Mouse (Mus musculus): ENCODE measurements around the gene Gramd1b. TPM values are rescaled to one million over a fixed set of nuclear protein-coding genes. Genes with fewer than 3 reads are reported as not detected.
A peak's percentile ranks its signal among the peaks of the same experiment; 100 is the strongest.

Gene Gramd1b
- polyA plus RNA-seq (2012; ENCODE audit: insufficient read depth, insufficient read length, missing spikeins): 40.8 and 44.2 TPM in 2 replicates

DNA sequence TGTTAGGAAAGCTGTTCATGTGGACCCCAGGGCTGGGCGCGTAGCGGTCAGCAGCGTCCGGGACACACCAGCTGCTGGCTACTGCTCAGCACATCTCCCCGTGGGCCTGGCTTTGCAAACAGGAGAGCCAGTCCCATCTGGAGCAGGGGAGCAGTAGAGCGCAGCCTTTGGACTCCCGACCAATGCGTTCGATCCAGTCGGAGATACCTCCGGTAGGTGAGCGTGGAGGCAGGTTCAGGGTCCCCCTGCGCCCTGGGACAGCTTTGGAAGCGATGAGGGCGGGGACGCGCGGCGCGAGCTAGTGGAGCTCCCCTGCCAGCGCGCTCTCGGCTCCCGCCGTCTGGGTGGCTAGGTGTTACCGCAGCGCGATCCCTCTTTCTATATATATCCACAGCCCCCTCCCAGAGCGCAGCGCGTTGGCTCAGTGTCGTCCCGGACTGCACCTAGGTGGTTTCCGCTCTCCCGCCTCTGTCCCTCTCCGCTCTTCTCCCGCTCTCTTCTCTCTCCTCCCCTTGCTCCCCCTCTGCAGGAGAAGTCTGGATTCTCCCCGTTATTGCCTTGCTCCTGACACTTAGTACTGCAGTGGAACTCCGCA lies at the start of gene Gramd1b:
Gramd1b (minus strand) TSS at position 357 of the 595 bp plus-strand sequence.
- Histone ChIP-seq H3K4me1 (ENCODE audit: control insufficient read depth, insufficient read depth, low read length) (0 out of 2 replicates have a peak, but pooled peaks cover 3% of the 10 kb centered on the region), H3K27ac (ENCODE audit: insufficient read depth, low read depth, low read length) (no peak within 1 kb of the TSS), H3K4me3 (ENCODE audit: insufficient read depth, low read length) (peak within 1 kb of the TSS; percentile 42)
- no peak for TF ChIP-seq POLR2A (IDR thresholded peaks at IDR 0.05; ENCODE audit: borderline replicate concordance, low read depth, low read length)
- no peak for TF ChIP-seq CTCF (IDR thresholded peaks at IDR 0.05; ENCODE audit: low read depth, low read length)

DNA sequence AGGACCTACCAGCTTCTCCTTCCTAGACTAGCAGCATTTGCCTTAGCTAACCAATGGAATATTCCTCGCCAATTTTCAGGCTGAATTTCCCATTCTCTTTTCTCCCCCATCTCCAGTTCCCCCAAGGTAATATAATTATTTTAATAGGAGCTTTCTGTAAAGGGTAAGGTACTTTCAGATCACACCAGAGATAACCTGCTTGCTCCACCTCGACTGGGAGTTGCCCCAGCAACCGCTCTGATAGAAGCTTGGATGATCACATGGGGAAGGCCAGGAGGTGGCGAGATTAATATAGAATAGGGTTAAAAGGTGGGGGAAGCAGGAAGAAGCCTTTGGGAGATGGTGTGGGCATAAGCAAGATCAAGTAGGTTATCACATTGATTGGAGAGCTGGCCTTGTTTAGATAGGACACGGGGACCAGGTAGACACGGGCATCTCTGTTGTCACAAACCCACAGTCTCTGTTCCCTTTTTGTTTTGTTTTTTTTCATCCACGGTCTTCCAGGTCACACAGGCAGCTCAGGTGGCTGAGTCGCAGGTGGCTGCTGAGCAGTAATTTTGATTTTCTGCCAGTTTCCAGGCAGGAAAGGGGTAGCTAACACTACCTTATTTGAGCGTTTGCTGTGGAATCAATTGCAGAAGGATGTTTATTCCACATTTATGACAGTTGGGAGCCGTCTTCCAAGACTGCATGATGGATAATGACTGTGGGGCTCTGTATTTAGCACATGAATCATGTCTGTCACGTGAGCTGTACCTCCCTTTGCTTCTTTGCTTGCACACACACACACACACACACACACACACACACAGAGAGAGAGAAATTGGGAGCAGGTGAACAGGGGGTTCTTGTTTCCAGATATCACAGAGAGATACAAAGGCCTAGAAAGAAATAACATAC lies 47.8 kb upstream of the Gramd1b start:
- Histone ChIP-seq H3K4me3 (ENCODE audit: insufficient read depth, low read length) (no peak overlapping the region), H3K27ac (ENCODE audit: insufficient read depth, low read depth, low read length) (no peak overlapping the region), H3K4me1 (ENCODE audit: control insufficient read depth, insufficient read depth, low read length) (peaks cover 66% of the 10 kb centered on the region)
- TF ChIP-seq POLR2A (IDR thresholded peaks at IDR 0.05; ENCODE audit: borderline replicate concordance, low read depth, low read length) (no peak), CTCF (IDR thresholded peaks at IDR 0.05; ENCODE audit: low read depth, low read length) (no peak)

DNA sequence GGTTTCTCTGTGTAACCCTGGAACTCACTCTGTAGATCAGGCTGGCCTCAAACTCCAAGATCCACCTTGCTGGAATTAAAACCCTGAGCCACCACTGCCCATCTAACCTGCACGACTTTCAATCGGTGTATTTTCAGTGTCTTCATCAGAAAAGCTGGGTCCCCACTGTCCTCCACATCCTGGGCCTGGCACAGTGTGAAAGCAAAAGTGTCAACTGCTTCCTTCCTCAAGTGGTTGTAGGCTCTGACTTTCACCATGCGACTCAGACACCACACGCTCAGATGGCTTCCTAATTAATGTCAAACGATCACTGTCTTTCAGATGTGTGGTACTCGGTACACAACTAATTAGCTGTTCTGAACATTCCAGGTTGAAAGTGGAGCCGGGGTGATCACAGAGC lies 45.9 kb upstream of the Gramd1b start:
- Histone ChIP-seq H3K27ac (ENCODE audit: insufficient read depth, low read depth, low read length) (peak overlapping the region; percentile 34; the same call in 1 of the 2 replicates), H3K4me1 (ENCODE audit: control insufficient read depth, insufficient read depth, low read length) (peaks cover 60% of the 10 kb centered on the region), H3K4me3 (ENCODE audit: insufficient read depth, low read length) (no peak overlapping the region)
- no peak for TF ChIP-seq CTCF (IDR thresholded peaks at IDR 0.05; ENCODE audit: low read depth, low read length)
- no peak for TF ChIP-seq POLR2A (IDR thresholded peaks at IDR 0.05; ENCODE audit: borderline replicate concordance, low read depth, low read length)

DNA sequence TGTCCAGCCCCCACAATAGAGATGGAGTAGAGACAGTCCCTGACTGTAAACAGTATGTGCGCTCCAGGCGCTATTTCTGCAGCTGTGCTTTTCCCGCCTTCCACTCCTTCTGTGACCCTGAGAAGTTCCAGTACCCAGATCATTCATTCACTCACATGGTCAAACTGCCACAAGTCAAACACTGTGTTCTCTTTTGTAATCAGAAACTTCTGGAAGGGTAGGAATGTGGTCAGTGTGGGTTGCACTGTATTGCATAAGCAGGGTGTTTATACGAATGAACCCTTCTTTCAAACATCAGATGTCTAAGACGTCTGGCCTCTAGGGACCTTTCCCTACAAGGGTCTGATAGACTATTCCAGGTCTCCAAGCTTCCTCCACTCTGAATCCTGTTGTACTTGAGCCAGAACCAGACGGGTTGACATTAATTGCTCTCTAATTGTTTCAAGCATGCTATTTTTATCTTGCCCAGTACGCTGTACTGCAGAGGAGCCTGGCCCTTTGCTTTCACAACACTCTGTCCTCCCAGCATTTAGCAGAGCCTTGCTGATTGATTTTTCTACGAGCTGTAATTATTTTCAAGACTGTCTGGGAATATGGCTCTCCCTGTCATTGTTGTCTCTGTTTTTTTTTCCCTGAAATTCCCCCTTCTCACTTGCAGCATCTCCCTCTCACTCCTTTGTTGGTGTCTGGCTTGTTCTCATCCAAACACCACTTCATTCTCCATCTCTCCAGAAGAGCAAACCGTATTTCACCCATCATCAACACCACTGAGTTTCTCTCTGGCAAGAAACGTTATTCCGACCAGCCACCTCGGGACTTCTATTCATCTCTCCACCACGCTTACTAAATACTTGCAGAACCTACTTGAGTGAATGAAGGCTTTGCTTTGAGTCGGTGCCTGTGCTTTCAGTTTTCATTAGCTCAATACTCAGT lies 44.1 kb upstream of the Gramd1b start:
- H3K4me1 ChIP-seq (ENCODE audit: control insufficient read depth, insufficient read depth, low read length): peaks cover 57% of the 10 kb centered on the region
- no peak for TF ChIP-seq POLR2A (IDR thresholded peaks at IDR 0.05; ENCODE audit: borderline replicate concordance, low read depth, low read length)
- TF ChIP-seq CTCF (IDR thresholded peaks at IDR 0.05; ENCODE audit: low read depth, low read length): no peak
- no peak overlapping the region for H3K4me3 ChIP-seq (ENCODE audit: insufficient read depth, low read length)
- H3K27ac ChIP-seq (ENCODE audit: insufficient read depth, low read depth, low read length): peak overlapping the region; percentile 76

DNA sequence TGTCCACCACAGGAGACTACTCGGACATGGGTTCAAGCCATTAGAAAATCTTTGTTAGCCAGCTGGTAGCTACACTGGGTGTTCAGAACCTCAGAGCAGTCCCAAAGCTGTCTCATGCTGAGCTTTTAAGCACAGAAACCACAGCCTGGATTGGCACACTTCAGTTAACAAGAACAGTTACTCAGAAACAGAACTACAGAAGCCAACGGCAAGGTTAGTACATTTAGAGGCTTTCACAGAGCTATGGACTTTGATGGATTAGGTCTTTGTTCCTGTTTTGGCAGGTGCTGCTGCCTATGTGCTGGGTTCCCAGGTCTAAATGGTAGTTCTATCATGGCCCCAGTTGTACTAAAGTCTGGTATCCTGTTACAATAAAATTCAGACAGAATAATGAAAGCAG lies 40.1 kb upstream of the Gramd1b start:
- no peak overlapping the region for H3K27ac ChIP-seq (ENCODE audit: insufficient read depth, low read depth, low read length)
- no peak overlapping the region for H3K4me3 ChIP-seq (ENCODE audit: insufficient read depth, low read length)
- H3K4me1 ChIP-seq (ENCODE audit: control insufficient read depth, insufficient read depth, low read length): peaks cover 24% of the 10 kb centered on the region
- TF ChIP-seq POLR2A (IDR thresholded peaks at IDR 0.05; ENCODE audit: borderline replicate concordance, low read depth, low read length): no peak
- no peak for TF ChIP-seq CTCF (IDR thresholded peaks at IDR 0.05; ENCODE audit: low read depth, low read length)

DNA sequence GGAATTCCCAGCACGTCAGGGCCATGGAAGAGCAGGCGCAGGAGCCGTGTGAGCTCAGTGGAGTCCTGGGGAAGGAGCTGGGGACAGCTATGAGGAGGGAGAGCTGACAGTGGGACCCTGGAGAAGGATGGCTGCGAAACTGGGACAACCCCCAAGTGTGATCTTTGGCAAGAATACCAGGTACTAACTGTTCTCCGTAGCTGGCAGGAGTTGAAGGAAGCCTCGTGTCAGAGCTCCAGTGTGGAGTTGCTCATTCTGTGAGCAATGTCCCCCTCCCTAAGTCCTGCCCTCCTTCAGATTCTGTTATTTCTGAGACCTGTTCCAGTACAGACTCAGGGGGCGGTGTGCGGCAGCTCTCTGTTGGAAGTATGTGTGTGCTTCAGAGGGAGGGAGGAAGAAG lies 36.9 kb upstream of the Gramd1b start:
- H3K4me3 ChIP-seq (ENCODE audit: insufficient read depth, low read length): no peak overlapping the region
- H3K4me1 ChIP-seq (ENCODE audit: control insufficient read depth, insufficient read depth, low read length): peaks cover 14% of the 10 kb centered on the region
- H3K27ac ChIP-seq (ENCODE audit: insufficient read depth, low read depth, low read length): no peak overlapping the region
- TF ChIP-seq CTCF (IDR thresholded peaks at IDR 0.05; ENCODE audit: low read depth, low read length) (no peak), POLR2A (IDR thresholded peaks at IDR 0.05; ENCODE audit: borderline replicate concordance, low read depth, low read length) (no peak)

DNA sequence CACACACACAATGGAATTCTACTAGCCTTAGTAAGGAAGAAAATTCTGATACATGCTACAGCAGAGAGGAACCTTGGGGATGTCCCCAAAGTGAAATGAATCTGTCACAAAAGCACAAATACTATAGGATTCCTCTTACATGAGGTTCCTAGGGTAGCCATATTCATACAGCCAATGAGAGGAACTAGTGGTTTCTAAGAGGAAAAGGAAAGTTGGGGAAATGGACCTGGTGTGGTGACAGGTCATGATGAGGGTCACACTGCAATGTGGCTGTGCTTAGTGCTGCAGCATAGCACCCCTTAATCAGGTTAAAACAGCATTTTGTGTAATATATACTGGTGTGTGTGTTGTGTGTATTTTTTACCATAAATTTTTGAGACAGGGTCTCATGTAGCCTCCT lies 32.6 kb upstream of the Gramd1b start:
- H3K4me3 ChIP-seq (ENCODE audit: insufficient read depth, low read length): no peak overlapping the region
- no peak overlapping the region for H3K27ac ChIP-seq (ENCODE audit: insufficient read depth, low read depth, low read length)
- H3K4me1 ChIP-seq (ENCODE audit: control insufficient read depth, insufficient read depth, low read length): peaks cover 9% of the 10 kb centered on the region; the same call in 1 of the 2 replicates
- no peak for TF ChIP-seq CTCF (IDR thresholded peaks at IDR 0.05; ENCODE audit: low read depth, low read length)
- no peak for TF ChIP-seq POLR2A (IDR thresholded peaks at IDR 0.05; ENCODE audit: borderline replicate concordance, low read depth, low read length)

DNA sequence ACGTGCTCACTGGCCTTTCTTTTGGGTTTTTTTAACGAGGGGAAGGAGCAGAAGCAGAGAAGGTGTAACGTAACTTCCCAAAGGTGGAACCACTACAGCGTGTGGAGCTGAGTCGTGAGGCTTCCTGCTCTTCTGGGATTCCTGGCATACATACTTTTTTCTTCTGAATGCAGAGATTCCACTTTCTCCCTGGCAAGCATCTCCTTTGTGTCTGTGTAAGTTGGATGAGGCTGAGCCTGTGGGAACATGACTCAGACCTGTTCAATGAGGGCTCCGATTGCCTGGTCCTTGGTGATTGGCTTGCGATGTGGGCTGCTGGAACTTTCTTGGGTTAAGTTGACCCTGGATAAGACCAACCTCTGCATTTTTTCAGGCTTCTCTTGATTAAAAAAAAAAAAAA lies 28.5 kb upstream of the Gramd1b start:
- TF ChIP-seq CTCF (IDR thresholded peaks at IDR 0.05; ENCODE audit: low read depth, low read length): no peak
- TF ChIP-seq POLR2A (IDR thresholded peaks at IDR 0.05; ENCODE audit: borderline replicate concordance, low read depth, low read length): no peak
- Histone ChIP-seq H3K4me1 (ENCODE audit: control insufficient read depth, insufficient read depth, low read length) (peaks cover 9% of the 10 kb centered on the region; the same call in 1 of the 2 replicates), H3K4me3 (ENCODE audit: insufficient read depth, low read length) (no peak overlapping the region), H3K27ac (ENCODE audit: insufficient read depth, low read depth, low read length) (no peak overlapping the region)

DNA sequence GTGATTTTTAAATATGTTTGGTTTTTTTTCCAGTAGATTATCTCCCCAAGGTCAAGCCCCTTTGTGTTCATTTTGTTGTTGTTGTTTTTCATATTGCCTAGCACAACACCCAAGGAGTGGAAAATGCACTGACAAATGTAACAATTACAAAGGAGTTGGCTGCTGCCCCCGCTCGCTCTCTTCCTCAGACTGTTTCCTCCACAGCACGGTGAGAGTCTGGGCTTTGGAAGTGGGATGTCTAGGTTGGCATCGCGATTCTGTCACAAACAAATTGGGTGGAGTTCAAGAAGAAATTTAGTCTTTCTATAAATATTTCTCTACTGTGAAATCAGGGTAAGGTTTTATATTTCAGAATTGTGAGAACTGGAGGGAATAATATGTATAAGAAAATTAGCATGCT lies 26.6 kb upstream of the Gramd1b start:
- Histone ChIP-seq H3K4me3 (ENCODE audit: insufficient read depth, low read length) (no peak overlapping the region), H3K27ac (ENCODE audit: insufficient read depth, low read depth, low read length) (no peak overlapping the region), H3K4me1 (ENCODE audit: control insufficient read depth, insufficient read depth, low read length) (peaks cover 5% of the 10 kb centered on the region; the same call in 1 of the 2 replicates)
- TF ChIP-seq POLR2A (IDR thresholded peaks at IDR 0.05; ENCODE audit: borderline replicate concordance, low read depth, low read length): no peak
- TF ChIP-seq CTCF (IDR thresholded peaks at IDR 0.05; ENCODE audit: low read depth, low read length): no peak

Data from bone marrow macrophage, adult 2 months (primary cell).